Mouse (Mus musculus): Measurements from ENCODE around the gene Krt80. TPM values are rescaled to one million over a fixed set of nuclear protein-coding genes. Genes with fewer than 3 reads are reported as not detected.
"Not testable (repeated sequence)": the region's sequence is repeated elsewhere in the genome, so short reads cannot be mapped to it uniquely, and the experiment has no call there.

Krt80 gene
- total RNA-seq, 2 experiments from 2014 or later, result 1.6 to 1.9 TPM

DNA sequence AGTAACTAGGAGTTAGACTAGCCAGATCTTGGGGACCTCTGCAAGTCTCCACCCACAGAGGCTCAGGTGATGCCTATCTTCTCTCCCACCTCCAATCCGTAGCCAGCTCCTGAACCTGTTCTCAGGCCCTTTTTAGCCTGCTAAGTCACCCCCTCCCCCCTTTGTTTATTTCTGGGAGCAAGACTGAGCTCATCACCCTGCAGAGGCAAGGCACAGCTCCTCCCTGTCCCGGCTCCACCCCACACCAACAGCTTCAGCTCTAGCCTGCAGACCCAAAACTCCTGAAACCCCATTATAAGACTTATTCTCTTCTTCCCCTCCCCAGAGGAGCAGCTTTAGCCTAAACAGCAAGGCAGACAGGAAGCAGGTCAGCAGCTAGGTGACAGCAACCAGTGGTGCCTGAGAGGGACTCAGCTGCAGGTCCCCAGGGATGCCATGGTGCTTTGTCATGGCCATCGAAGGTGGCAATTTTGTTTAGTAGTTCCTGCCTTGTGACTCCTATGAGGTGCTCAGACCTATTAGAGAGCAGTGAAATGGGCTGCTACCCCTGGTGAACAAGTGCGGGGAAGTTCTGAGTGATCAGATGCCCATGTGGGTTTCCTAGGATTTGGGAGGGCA, 7.5 kb downstream of the Krt80 start:
- no peak for DNase-seq (ENCODE audit: low spot score in 2 of 2)
- intact Hi-C loops (cut with DNase I), result no loop called here

DNA sequence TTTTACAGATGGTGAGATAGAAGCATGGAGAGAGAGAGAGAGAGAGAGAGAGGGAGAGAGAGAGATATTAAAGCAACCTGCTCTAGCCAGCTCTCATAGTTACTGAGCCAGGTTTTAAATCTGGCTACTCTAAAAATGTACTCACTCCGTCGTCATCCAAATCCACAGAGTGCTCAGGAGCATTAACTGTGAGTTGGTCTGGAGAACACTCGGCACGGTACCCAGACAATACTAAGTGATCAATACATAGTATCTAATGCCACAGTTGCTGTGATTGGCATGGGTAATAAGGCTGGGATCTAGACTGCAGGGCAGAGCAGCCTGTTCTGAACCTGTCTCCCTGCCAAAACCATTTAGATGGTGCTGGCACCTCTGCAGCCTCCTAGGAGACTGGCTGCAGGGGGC, 14.6 kb downstream of the Krt80 start:
- intact Hi-C loops (cut with DNase I), result no loop called here

DNA sequence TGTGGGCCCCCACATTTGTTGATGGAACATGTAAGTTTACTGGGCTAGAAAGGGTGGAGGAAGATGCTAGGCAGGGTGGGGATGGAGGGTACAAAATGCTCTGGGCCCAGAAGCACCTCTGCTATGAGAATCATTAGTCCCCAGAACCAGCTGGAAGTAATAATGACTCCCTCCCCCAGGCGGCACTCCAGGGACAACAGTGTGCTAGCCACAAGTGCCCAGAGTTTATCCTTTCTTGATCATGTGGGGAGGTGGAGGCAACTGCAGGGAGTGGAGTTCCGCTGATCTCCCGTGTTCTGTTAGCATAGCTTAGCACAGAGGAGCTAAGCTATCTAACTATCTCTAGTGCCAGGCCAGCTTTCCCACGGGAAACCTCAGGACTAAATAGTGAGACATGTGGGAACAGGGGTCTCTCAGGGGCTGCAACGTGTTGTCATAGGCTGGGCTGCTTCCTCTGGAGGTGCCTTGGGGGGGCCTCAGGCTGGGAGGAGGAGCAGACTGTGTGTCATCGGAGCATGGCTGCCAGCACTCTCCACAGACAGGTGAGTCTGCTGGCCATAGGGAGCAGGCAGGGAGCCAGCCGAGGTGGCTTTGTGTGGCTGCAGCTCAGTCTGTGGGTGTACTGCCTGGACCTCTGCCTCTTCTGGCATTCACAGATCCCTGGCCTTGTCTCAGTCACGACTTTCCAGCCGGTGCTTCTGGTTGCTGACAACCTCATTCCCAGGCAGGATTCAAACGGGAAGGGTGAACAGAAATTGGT, 17.1 kb downstream of the Krt80 start:
- intact Hi-C loops (cut with DNase I), result no loop called here

More for the DNA sequence above, 14.6 kb downstream of the Krt80 start:
- peak; percentile 43 to 70 for DNase-seq (ENCODE audit: low spot score in 2 of 2)

DNA sequence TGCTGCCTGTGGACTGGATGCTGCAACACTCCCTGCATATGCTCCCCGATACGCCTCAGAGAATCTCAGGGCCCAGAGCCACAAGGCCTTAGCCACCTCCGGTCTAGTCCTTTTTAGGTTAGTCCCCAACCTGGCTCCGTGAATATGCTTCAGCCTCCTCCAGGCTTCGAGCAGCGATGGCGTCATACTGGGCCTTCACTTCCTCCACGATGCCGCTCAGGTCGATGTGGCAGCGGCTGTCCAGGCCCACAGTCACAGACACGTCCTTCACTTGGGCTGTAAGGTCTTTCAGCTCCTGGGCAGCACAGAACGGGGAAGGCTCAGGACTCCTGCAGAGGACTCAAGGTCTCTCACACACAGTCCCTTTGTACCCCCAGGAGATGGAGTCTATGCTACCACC, 17.9 kb downstream of the Krt80 start:
- no peak for DNase-seq (ENCODE audit: low spot score in 2 of 2)
- intact Hi-C loops (cut with DNase I), result no loop called here

More for the DNA sequence above, 17.1 kb downstream of the Krt80 start:
- DNase-seq (ENCODE audit: low spot score in 2 of 2), result no peak

DNA sequence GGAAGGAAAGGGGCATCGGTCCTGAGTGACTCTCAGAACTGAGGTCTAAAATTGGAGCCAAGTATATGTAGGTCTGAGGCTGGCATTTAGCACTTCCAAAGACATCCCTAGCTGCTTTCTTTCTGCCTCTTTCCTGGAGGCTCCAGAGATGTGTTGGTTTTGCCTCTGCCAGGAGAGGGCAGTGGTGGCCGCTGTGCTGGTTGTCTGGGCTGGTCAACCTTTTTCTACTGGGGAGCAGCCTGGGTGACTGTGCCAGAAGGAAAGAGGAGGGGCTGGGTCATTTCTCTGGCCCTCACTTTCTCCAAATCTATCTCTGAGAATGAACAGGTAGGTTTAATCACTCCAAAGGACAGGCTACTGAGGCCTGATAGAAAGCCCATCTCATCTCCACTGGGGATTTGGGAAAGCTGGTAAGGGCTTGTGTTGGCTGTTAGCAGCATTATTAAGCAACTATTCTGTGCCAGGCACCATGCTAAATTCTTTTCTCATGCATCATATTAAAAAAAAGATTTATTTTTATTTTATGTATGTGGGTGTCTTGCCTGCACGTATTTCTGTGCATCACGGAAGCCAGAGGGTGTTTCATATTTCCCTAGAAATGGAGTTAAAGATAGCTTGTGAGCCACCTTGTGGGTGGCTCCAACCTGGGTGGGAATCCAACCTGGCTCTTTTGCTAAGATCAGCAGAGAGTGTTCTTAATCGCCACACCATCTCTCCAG, 28.0 kb downstream of the Krt80 start:
- intact Hi-C loops (cut with DNase I), result loop anchor here (2.0 to 10.0 kb wide), 2 partner anchors 153 to 177 kb away; partner anchors contain the start of gene Krt83
- DNase-seq (ENCODE audit: low spot score in 2 of 2), result peak; percentile 68 to 79

DNA sequence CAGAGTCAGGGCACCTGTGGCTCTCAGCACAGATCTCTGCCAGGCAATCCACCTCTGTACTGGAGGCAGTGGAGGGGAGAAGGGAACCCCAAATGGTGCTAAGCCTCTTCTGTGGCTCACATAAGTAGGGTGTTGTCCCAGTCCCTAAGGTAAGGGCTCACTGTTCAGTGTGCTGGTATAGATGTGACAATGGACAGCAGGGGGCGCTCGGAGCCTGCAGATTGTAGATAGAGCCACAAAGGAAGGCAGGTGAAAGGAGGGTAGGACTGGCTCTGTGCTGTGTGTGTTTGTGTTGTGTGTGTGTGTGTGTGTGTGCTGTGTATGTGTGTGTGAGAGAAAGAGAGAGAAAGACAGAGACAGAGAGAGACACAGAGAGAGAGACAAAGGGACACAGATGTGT, 30.4 kb downstream of the Krt80 start:
- peak; percentile 94 for DNase-seq (ENCODE audit: low spot score in 2 of 2)
- intact Hi-C loops (cut with DNase I), result loop anchor here (1.0 to 10.0 kb wide), 3 partner anchors 47 to 645 kb away; partner anchors contain the start of gene Krt77

- intact Hi-C loops (cut with DNase I), result loop anchor here (2.0 to 10.0 kb wide), 2 partner anchors 48 to 526 kb away; partner anchors contain the start of gene Krt77
- DNase-seq (ENCODE audit: low spot score in 2 of 2), result no peak
These were observed 31.6 kb downstream of the Krt80 start for GRCm38 (mm10) chr15:101338359-101338758.

- DNase-seq (ENCODE audit: low spot score in 2 of 2), result no peak
- intact Hi-C loops (cut with DNase I), result loop anchor here (10.0 kb wide), 1 partner anchor 528 kb away; the partner anchor contains the start of gene Krt77
These were observed 33.3 kb downstream of the Krt80 start for GRCm38 (mm10) chr15:101336474-101337174.

GRCm38 (mm10) chr15:101333648-101334047, 36.3 kb downstream of the Krt80 start:
- no peak for DNase-seq (ENCODE audit: low spot score in 2 of 2)
- intact Hi-C loops (cut with DNase I), result loop anchor here (5.0 to 10.0 kb wide), 2 partner anchors 531 to 734 kb away; partner anchors contain the start of gene Krt77

DNA sequence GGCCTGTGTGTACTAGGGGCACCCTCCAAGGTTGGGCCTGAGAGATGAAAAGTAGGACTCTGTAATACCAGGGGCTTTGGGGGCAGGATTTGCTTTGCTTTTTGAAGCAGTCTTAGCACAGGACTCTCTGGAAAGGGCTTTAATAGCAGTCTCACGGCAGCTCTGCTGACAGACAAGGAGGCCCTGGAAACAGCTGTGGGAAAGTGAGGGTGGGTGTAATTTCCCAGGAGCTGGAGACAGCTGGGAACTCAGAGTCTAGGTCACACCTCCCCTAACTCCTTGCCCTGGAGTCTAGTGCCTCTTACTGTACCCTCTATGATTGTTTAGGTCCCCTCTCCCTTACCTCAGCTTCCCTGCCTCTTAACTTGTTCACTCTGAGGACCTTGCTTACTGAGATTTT, 36.8 kb downstream of the Krt80 start:
- intact Hi-C loops (cut with DNase I), result loop anchor here (5.0 to 10.0 kb wide), 2 partner anchors 532 to 734 kb away; partner anchors contain the start of gene Krt77
- DNase-seq (ENCODE audit: low spot score in 2 of 2), result no peak

GRCm38 (mm10) chr15:101332370-101332769, 37.6 kb downstream of the Krt80 start:
- intact Hi-C loops (cut with DNase I), result loop anchor here (5.0 to 10.0 kb wide), 2 partner anchors 532 to 735 kb away; partner anchors contain the start of gene Krt77
- no peak for DNase-seq (ENCODE audit: low spot score in 2 of 2)

GRCm38 (mm10) chr15:101331090-101331489, 38.9 kb downstream of the Krt80 start:
- no peak for DNase-seq (ENCODE audit: low spot score in 2 of 2)
- intact Hi-C loops (cut with DNase I), result loop anchor here (5.0 to 10.0 kb wide), 2 partner anchors 534 to 736 kb away; partner anchors contain the start of gene Krt77

GRCm38 (mm10) chr15:101329564-101329892, 40.4 kb downstream of the Krt80 start:
- intact Hi-C loops (cut with DNase I), result loop anchor here (5.0 kb wide), 2 partner anchors 193 to 443 kb away; no protein-coding TSS in a partner anchor

GRCm38 (mm10) chr15:101328876-101329563, 40.9 kb downstream of the Krt80 start:
- DNase-seq (ENCODE audit: low spot score in 2 of 2), result no peak
- intact Hi-C loops (cut with DNase I), result loop anchor here (5.0 kb wide), 2 partner anchors 193 to 443 kb away; no protein-coding TSS in a partner anchor

More at GRCm38 (mm10) chr15:101329564-101329892, 40.4 kb downstream of the Krt80 start:
- no peak for DNase-seq (ENCODE audit: low spot score in 2 of 2)

GRCm38 (mm10) chr15:101327282-101327681, 42.7 kb downstream of the Krt80 start:
- intact Hi-C loops (cut with DNase I), result loop anchor here (2.0 to 5.0 kb wide), 3 partner anchors 195 to 658 kb away; no protein-coding TSS in a partner anchor

GRCm38 (mm10) chr15:101325991-101326534, 43.9 kb downstream of the Krt80 start:
- intact Hi-C loops (cut with DNase I), result loop anchor here (2.0 to 5.0 kb wide), 3 partner anchors 196 to 659 kb away; no protein-coding TSS in a partner anchor

More at GRCm38 (mm10) chr15:101327282-101327681, 42.7 kb downstream of the Krt80 start:
- peak; percentile 86 to 90 for DNase-seq (ENCODE audit: low spot score in 2 of 2)

GRCm38 (mm10) chr15:101324409-101324808, 45.6 kb downstream of the Krt80 start:
- DNase-seq (ENCODE audit: low spot score in 2 of 2); intact Hi-C loops (cut with DNase I): not testable (repeated sequence)

More at GRCm38 (mm10) chr15:101325991-101326534, 43.9 kb downstream of the Krt80 start:
- DNase-seq (ENCODE audit: low spot score in 2 of 2), result no peak

GRCm38 (mm10) chr15:101323511-101323910, 46.5 kb downstream of the Krt80 start:
- DNase-seq (ENCODE audit: low spot score in 2 of 2), result no peak
- intact Hi-C loops (cut with DNase I), result no loop called here

Data from left cerebral cortex, postnatal 14 days (tissue).